ENCODE assay signal across 7 mouse cellular contexts in the genomic region with DNA sequence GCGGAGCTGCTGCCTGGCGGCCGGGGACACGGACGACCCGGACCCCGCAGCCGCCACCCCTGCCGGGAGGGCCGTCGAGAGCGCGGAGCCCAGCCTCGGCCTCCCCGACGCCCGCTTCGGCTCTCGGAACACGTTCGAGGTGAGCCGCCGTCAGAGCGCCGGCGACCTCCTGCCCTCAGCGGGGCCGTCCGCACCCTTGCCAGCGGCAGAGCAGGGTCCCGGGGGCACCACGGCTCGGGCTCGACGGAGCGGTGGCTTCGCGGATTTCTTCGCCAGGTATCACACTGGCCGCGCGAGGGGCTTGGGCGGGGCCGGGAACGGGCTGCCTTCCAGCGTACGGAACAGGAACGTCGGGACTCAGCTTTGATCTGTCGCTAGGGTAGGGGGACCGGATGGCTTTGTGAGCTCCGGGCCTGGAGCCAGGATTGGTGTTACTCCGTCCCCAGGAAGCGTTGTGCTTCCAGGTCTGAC. TPM values are rescaled to one million over a fixed set of nuclear protein-coding genes. Genes with fewer than 3 reads are reported as not detected.
A peak's percentile ranks its signal among the peaks of the same experiment; 100 is the strongest.
DNase-seq lines count a peak whose midpoint lies in the region; ATAC-seq lines count a peak whose summit lies in the region.

No protein-coding gene starts in this region.

- peak; percentile 75 for DNase-seq in adrenal gland, adult 2 months
- DNase-seq in gastrocnemius, postnatal 10 days: peak; percentile 62
- peak; percentile 25 to 31 for DNase-seq in left cerebral cortex, postnatal 14 days (ENCODE audit: low spot score in 2 of 2)
- DNase-seq in right cerebral cortex, postnatal 25 days: peak; percentile 24

- H3K4me3 ChIP-seq in hindbrain, embryonic 16.5 days (ENCODE audit: low read length): peak overlapping the region; percentile 99
- peak overlapping the region; percentile 96 for H3K4me3 ChIP-seq in megakaryocyte, embryonic 14.5 days (replicated peaks)

- peak overlapping the region; percentile 85 for H3K27ac ChIP-seq in hindbrain, embryonic 16.5 days (ENCODE audit: low read depth, low read length)

- H3K27me3 ChIP-seq in hindbrain, embryonic 16.5 days (replicated peaks; ENCODE audit: control insufficient read depth, insufficient read depth, low read length): no peaks in the 10 kb centered on the region
- H3K27me3 ChIP-seq in megakaryocyte, embryonic 14.5 days (replicated peaks): peaks cover 31% of the 10 kb centered on the region

- no peaks in the 10 kb centered on the region for H3K9me3 ChIP-seq in hindbrain, embryonic 16.5 days (ENCODE audit: control insufficient read depth, low read length)
- peaks cover 4% of the 10 kb centered on the region; the same call in 1 of the 2 replicates for H3K9me3 ChIP-seq in megakaryocyte, embryonic 14.5 days

- peak overlapping the region; percentile 96 for H3K9ac ChIP-seq in hindbrain, embryonic 16.5 days (ENCODE audit: low read depth, low read length)

- H3K4me2 ChIP-seq in hindbrain, embryonic 16.5 days (ENCODE audit: low read length): peak overlapping the region; percentile 64

- under 1% methylated on average over 35 of the region's 54 CpGs for WGBS in hindbrain, embryonic 16.5 days

- intact Hi-C loops in left cerebral cortex, postnatal 14 days (cut with DNase I): no loop called here

- H3K36me3 ChIP-seq in hindbrain, embryonic 16.5 days (ENCODE audit: control insufficient read depth, insufficient read depth, low read length): no peaks in the 10 kb centered on the region
- H3K36me3 ChIP-seq in megakaryocyte, embryonic 14.5 days (replicated peaks; ENCODE audit: low read length): no peaks in the 10 kb centered on the region

- ATAC-seq in common myeloid progenitor, adult 5-6 weeks (replicated peaks; ENCODE audit: low read depth, poor library complexity, severe bottlenecking): peak; percentile 19; the same call in 1 of the 2 replicates
- ATAC-seq in hindbrain, embryonic 16.5 days: peak; percentile 57

- peaks cover 15% of the 10 kb centered on the region for H3K4me1 ChIP-seq in hindbrain, embryonic 16.5 days (ENCODE audit: control insufficient read depth, insufficient read depth, low read depth, low read length)
- H3K4me1 ChIP-seq in megakaryocyte, embryonic 14.5 days: peaks cover 20% of the 10 kb centered on the region

RNA-seq across cellular contexts. Expression of gene Tbc1d12, which starts 0.8 kb away (rescaled TPM):
- total RNA-seq in adrenal gland, adult 2 months (2021): 10 to 100 TPM in 1 of 2 experiments, 1 to 10 TPM in 1; 8.7 to 11.2 TPM
- polyA plus RNA-seq in adrenal gland, adult 2 months (2012; rRNA removed): 5.7 and 7.1 TPM in 2 replicates
- 4.4 and 4.6 TPM in 2 replicates for total RNA-seq in common myeloid progenitor, adult 5-6 weeks (2017)
- 1 to 10 TPM; 4.2 to 5.3 TPM for total RNA-seq in gastrocnemius, postnatal 10 days (2021)
- 5.6 and 5.8 TPM in 2 replicates for polyA plus RNA-seq in hindbrain, embryonic 16.5 days (2015; fragmentation: Nextera tagmentation; extraction: Ambion mirVana)
- 10 to 100 TPM; 11.2 to 12.4 TPM for total RNA-seq in left cerebral cortex, postnatal 14 days (2021)
- polyA plus RNA-seq in megakaryocyte, embryonic 14.5 days (2012; ENCODE audit: insufficient read depth, low replicate concordance): 0.46 TPM in 1 of 2 replicates, not detected in the other

RNA-seq across cellular contexts. Expression of gene Noc3l, which starts 18.2 kb away (rescaled TPM):
- total RNA-seq in adrenal gland, adult 2 months (2021): 10 to 100 TPM; 15.2 to 20.8 TPM
- 2.0 and 2.2 TPM in 2 replicates for polyA plus RNA-seq in adrenal gland, adult 2 months (2012; rRNA removed)
- total RNA-seq in common myeloid progenitor, adult 5-6 weeks (2017): 47.9 and 48.9 TPM in 2 replicates
- 1 to 10 TPM; 6.1 to 8.3 TPM for total RNA-seq in gastrocnemius, postnatal 10 days (2021)
- 3.3 and 4.2 TPM in 2 replicates for polyA plus RNA-seq in hindbrain, embryonic 16.5 days (2015; fragmentation: Nextera tagmentation; extraction: Ambion mirVana)
- total RNA-seq in left cerebral cortex, postnatal 14 days (2021): 10 to 100 TPM; 12.0 to 12.1 TPM
- polyA plus RNA-seq in megakaryocyte, embryonic 14.5 days (2012; ENCODE audit: insufficient read depth, low replicate concordance): 0.35 TPM in 1 of 2 replicates, not detected in the other

Comparison
In these comparisons a context has a peak if more than half of its experiments do, and no peak if none do; other contexts are left out.
1. Peak in every context shown above with its lines: DNase-seq, ATAC-seq, H3K4me3 ChIP-seq and H3K27ac ChIP-seq.
2. DNase-seq: peak in every context shown above with its lines; median percentile 75 in adrenal gland, adult 2 months; 62 in gastrocnemius, postnatal 10 days; 28 in left cerebral cortex, postnatal 14 days; 24 in right cerebral cortex, postnatal 25 days.